Mouse (Mus musculus): ENCODE measurements at regions not wholly inside any gene's neighbourhood (a gene's known extent, or its start where the extent isn't known, plus 50 kb on each side); places are given as distances from the start of the nearest gene placed in this dataset.

GRCm38 (mm10) chr13:119325510-119325909 is 102.9 kb upstream of the Paip1 start:
- no peak for TF ChIP-seq POLR2A (IDR thresholded peaks at IDR 0.05; ENCODE audit: borderline replicate concordance, insufficient read depth, low read length)
- TF ChIP-seq CTCF (IDR thresholded peaks at IDR 0.05; ENCODE audit: borderline replicate concordance, insufficient read depth, low read depth, low read length) = no peak
